Mouse (Mus musculus): Measurements from ENCODE around the gene Zbtb42. TPM values are rescaled to one million over a fixed set of nuclear protein-coding genes. Genes with fewer than 3 reads are reported as not detected.

Gene Zbtb42
- total and polyA plus RNA-seq, 3 experiments = 4.4 to 9.5 (median 5.9) TPM

DNA sequence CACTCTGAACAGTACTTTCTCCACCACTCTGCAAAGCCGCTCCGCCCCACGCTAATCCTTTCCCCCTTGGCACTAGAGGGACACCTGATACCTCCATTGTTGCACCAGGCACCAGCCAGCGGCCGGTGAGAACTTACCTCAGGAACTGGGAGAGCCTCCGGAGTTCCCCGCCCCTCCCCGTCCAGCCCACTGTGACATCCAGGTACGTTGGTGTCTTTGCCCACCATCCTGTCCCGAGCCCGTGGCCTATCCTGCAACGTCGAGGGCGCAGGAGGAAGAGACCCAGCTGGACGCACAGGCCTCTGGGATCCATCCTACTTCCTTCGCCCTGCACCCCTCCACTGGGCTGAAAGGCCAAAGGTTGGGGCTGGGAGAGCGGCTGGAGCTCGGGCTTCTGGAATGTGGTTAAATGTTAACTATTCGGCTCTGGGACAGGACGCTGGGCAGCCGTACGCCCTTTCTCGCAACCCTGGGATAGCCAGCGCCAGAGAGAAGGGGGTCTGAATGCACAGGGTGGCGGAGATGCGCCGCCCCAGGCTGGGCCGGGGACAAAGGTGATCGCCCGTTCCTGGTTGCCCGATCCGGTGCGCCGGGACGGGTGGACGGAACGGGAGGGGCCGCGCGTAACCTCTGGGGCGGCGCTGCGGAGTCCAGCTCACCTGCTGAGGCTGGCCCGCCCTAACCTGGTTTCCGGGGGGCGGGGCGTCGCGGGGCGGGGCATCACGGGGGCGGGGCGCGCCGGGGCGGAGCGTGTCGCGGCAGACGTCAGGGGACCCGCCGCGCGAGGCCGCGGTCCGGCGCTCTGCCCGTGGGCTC is 43.0 kb downstream of the Zbtb42 start:
- no peaks in the 10 kb centered on the region for H3K79me2 ChIP-seq (replicated peaks; ENCODE audit: control insufficient read depth, insufficient read depth, low read length)
- no peaks in the 10 kb centered on the region for H3K36me3 ChIP-seq (ENCODE audit: control insufficient read depth, insufficient read depth, low read length)
- peaks cover 3% of the 10 kb centered on the region; the same call in 1 of the 2 replicates for H3K4me1 ChIP-seq (ENCODE audit: control insufficient read depth, insufficient read depth, low read length)
- H3K9ac ChIP-seq (ENCODE audit: low read depth, low read length) = peak overlapping the region; percentile 88; the same call in 1 of the 2 replicates
- no peak overlapping the region for H3K27ac ChIP-seq
- H3K4me3 ChIP-seq = peak overlapping the region; percentile 40
- no peaks in the 10 kb centered on the region; the same call in 1 of the 2 replicates for H3K27me3 ChIP-seq (ENCODE audit: control insufficient read depth, insufficient read depth, low read length)
- WGBS = 15% methylated on average over 50 of the region's 69 CpGs
- TF ChIP-seq EP300 (IDR thresholded peaks at IDR 0.05; ENCODE audit: insufficient read depth, low read depth, low read length) (no peak), CTCF (IDR thresholded peaks at IDR 0.05) (no peak; the same call in 1 of the 2 replicates), POLR2A (IDR thresholded peaks at IDR 0.05; ENCODE audit: insufficient read depth, low read depth, low read length) (no peak)
- DNase-seq = peak; percentile 55
- intact Hi-C loops (cut with DNase I) = no loop called here

- intact Hi-C loops (cut with DNase I) = no loop called here
- Histone ChIP-seq H3K9ac (ENCODE audit: low read depth, low read length) (peak overlapping the region; percentile 88), H3K4me1 (ENCODE audit: control insufficient read depth, insufficient read depth, low read length) (peaks cover 3% of the 10 kb centered on the region; the same call in 1 of the 2 replicates), H3K27me3 (ENCODE audit: control insufficient read depth, insufficient read depth, low read length) (no peaks in the 10 kb centered on the region; the same call in 1 of the 2 replicates), H3K27ac (peak overlapping the region; percentile 56), H3K36me3 (ENCODE audit: control insufficient read depth, insufficient read depth, low read length) (no peaks in the 10 kb centered on the region), H3K79me2 (replicated peaks; ENCODE audit: control insufficient read depth, insufficient read depth, low read length) (no peaks in the 10 kb centered on the region), H3K4me3 (peak overlapping the region; percentile 71)
- 1% methylated on average over 68 of the region's 75 CpGs for WGBS
- DNase-seq = peak; percentile 70 to 71
- TF ChIP-seq CTCF (IDR thresholded peaks at IDR 0.05) (no peak), POLR2A (IDR thresholded peaks at IDR 0.05; ENCODE audit: insufficient read depth, low read depth, low read length) (no peak), EP300 (IDR thresholded peaks at IDR 0.05; ENCODE audit: insufficient read depth, low read depth, low read length) (no peak)
Observed at GRCm38 (mm10) chr12:112722240-112723027, 43.8 kb downstream of the Zbtb42 start.

DNA sequence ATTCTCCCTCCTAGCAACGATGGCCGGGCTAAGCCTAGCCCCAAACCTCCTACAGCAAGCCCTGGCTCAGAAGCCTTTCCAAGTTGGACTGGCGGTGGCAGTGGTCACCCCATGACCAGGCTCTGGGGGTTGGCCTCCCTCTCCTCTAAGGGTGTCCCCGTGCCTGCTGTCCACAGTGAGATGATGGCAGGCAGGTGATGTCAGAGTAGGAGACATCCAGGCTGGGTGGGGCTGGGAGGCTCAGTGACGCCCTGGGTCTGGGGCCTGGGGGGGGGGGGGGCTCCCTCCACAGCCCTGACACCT is 44.4 kb downstream of the Zbtb42 start:
- no peaks in the 10 kb centered on the region; the same call in 1 of the 2 replicates for H3K27me3 ChIP-seq (ENCODE audit: control insufficient read depth, insufficient read depth, low read length)
- DNase-seq = no peak

DNA sequence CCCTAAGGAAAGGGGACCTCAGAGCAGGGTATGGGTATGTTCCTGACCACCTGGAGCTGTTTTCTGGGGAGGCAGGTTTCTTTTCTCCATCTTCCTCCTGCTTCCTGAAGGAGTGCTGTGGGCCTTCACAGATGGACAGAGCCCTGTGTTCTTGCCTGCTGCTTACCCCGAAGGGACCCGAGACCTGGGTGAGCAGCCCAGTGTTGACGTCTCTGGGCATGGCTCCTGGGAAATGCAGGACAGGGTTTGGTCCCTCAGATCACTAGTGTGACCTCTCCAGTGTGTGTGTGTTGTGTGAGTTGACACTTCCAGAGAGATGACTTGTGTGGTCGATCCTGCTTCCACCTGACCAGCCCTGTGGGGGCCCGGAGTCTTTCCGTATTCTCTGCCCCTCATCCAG is 44.8 kb downstream of the Zbtb42 start:
- no peaks in the 10 kb centered on the region for H3K36me3 ChIP-seq (ENCODE audit: control insufficient read depth, insufficient read depth, low read length)
- peaks cover 3% of the 10 kb centered on the region; the same call in 1 of the 2 replicates for H3K4me1 ChIP-seq (ENCODE audit: control insufficient read depth, insufficient read depth, low read length)
- H3K9ac ChIP-seq (ENCODE audit: low read depth, low read length) = no peak overlapping the region
- no peaks in the 10 kb centered on the region; the same call in 1 of the 2 replicates for H3K27me3 ChIP-seq (ENCODE audit: control insufficient read depth, insufficient read depth, low read length)
- no peaks in the 10 kb centered on the region for H3K79me2 ChIP-seq (replicated peaks; ENCODE audit: control insufficient read depth, insufficient read depth, low read length)
- no peak overlapping the region for H3K4me3 ChIP-seq
- WGBS = 98% methylated on average over 6 of the region's 6 CpGs
- intact Hi-C loops (cut with DNase I) = no loop called here
- TF ChIP-seq CTCF (IDR thresholded peaks at IDR 0.05) = no peak
- no peak for TF ChIP-seq EP300 (IDR thresholded peaks at IDR 0.05; ENCODE audit: insufficient read depth, low read depth, low read length)
- no peak for TF ChIP-seq POLR2A (IDR thresholded peaks at IDR 0.05; ENCODE audit: insufficient read depth, low read depth, low read length)
- DNase-seq = no peak
- no peak overlapping the region for H3K27ac ChIP-seq

More for the DNA sequence above, 44.4 kb downstream of the Zbtb42 start:
- no peak overlapping the region for H3K27ac ChIP-seq
- intact Hi-C loops (cut with DNase I) = no loop called here
- peak overlapping the region; percentile 88 for H3K9ac ChIP-seq (ENCODE audit: low read depth, low read length)
- peaks cover 3% of the 10 kb centered on the region; the same call in 1 of the 2 replicates for H3K4me1 ChIP-seq (ENCODE audit: control insufficient read depth, insufficient read depth, low read length)
- peak overlapping the region; percentile 71 for H3K4me3 ChIP-seq
- WGBS = 26% methylated on average over 5 of the region's 5 CpGs
- H3K79me2 ChIP-seq (replicated peaks; ENCODE audit: control insufficient read depth, insufficient read depth, low read length) = no peaks in the 10 kb centered on the region
- H3K36me3 ChIP-seq (ENCODE audit: control insufficient read depth, insufficient read depth, low read length) = no peaks in the 10 kb centered on the region
- no peak for TF ChIP-seq CTCF (IDR thresholded peaks at IDR 0.05)
- TF ChIP-seq POLR2A (IDR thresholded peaks at IDR 0.05; ENCODE audit: insufficient read depth, low read depth, low read length) = no peak
- no peak for TF ChIP-seq EP300 (IDR thresholded peaks at IDR 0.05; ENCODE audit: insufficient read depth, low read depth, low read length)

- no peaks in the 10 kb centered on the region; the same call in 1 of the 2 replicates for H3K27me3 ChIP-seq (ENCODE audit: control insufficient read depth, insufficient read depth, low read length)
- no peaks in the 10 kb centered on the region for H3K36me3 ChIP-seq (ENCODE audit: control insufficient read depth, insufficient read depth, low read length)
- no peak overlapping the region for H3K9ac ChIP-seq (ENCODE audit: low read depth, low read length)
- H3K4me3 ChIP-seq = no peak overlapping the region
- H3K79me2 ChIP-seq (replicated peaks; ENCODE audit: control insufficient read depth, insufficient read depth, low read length) = no peaks in the 10 kb centered on the region
- TF ChIP-seq CTCF (IDR thresholded peaks at IDR 0.05) (peak; percentile 77), EP300 (IDR thresholded peaks at IDR 0.05; ENCODE audit: insufficient read depth, low read depth, low read length) (no peak), POLR2A (IDR thresholded peaks at IDR 0.05; ENCODE audit: insufficient read depth, low read depth, low read length) (no peak)
- 81% methylated on average over 11 of the region's 11 CpGs for WGBS
- peaks cover 3% of the 10 kb centered on the region; the same call in 1 of the 2 replicates for H3K4me1 ChIP-seq (ENCODE audit: control insufficient read depth, insufficient read depth, low read length)
- intact Hi-C loops (cut with DNase I) = no loop called here
- DNase-seq = peak; percentile 64 to 72
- H3K27ac ChIP-seq = no peak overlapping the region
Observed at GRCm38 (mm10) chr12:112724077-112724805, 45.6 kb downstream of the Zbtb42 start.

Measured in heart, adult 2 months (tissue).